Mouse (Mus musculus): ENCODE results near the gene Atp1a4.
"Not testable (repeated sequence)": the region's sequence is repeated elsewhere in the genome, so short reads cannot be mapped to it uniquely, and the experiment has no call there.

Gene Atp1a4

GRCm38 (mm10) chr1:172279768-172280509 is 21.7 kb upstream of the Atp1a4 start:
- no peak for DNase-seq

- no peak for DNase-seq
These were observed 20.1 kb upstream of the Atp1a4 start for GRCm38 (mm10) chr1:172278328-172278727.

GRCm38 (mm10) chr1:172277172-172277571 is 19.0 kb upstream of the Atp1a4 start:
- peak in 1 of 2 experiments; percentile 50 for DNase-seq

GRCm38 (mm10) chr1:172274547-172274946 is 16.3 kb upstream of the Atp1a4 start:
- no peak for DNase-seq

GRCm38 (mm10) chr1:172274116-172274515 is 15.9 kb upstream of the Atp1a4 start:
- no peak for DNase-seq

GRCm38 (mm10) chr1:172273386-172273785 is 15.2 kb upstream of the Atp1a4 start:
- no peak for DNase-seq

DNA sequence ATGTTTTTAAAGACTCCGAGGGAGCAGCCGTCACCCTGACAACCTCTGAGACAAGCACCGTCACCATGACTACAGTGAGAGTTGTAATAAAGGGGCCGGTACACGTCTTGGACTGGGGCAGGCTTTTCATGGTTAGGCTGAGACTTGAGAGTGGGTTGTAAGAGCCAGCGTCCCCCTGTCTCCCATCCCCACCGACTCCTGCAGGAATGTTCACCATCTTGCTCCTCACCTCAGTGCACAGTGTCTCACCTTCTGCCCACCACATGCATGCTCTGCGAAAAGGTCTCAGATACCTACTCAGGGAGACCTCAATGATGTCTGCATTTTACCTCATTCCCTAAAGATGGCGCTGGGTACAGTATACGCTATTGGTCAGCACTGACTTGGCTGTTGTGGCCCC is 13.6 kb upstream of the Atp1a4 start:
- DNase-seq: no peak

- no peak for DNase-seq
These were observed 13.0 kb upstream of the Atp1a4 start for GRCm38 (mm10) chr1:172271208-172271607.

DNA sequence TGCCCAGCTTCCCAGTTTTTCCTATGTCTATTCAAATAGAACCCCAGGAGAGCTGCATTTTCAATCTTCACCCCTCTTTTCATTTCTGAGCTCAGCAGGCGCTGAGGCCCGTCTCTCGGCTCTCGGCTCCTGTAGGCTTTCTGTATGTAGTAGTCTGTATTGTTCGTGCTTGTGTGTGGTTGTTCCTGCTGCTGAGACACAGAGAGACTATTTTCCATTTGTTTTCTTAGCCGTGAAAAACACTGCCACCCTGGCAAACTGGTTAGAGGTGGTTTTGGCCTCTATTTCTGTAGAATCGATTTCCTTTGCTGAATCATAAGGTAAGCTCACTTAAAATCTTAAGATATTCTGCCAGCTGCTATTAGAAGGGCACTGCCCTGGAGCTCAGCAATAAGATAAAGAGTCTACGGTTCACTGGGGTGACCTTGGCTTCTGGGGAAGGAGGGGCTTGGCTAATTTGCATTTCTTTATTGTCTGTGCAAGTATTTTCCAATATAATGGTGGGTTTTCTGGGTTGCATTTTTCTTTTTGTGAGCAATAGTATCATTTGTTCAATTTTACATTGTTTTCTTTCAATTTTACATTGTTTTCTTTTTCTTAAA is 3.4 kb upstream of the Atp1a4 start, which contains the start of gene Igsf8:
TSS of gene Igsf8 (plus strand) at position 165 of the 602 bp plus-strand sequence.
- DNase-seq: no peak

DNA sequence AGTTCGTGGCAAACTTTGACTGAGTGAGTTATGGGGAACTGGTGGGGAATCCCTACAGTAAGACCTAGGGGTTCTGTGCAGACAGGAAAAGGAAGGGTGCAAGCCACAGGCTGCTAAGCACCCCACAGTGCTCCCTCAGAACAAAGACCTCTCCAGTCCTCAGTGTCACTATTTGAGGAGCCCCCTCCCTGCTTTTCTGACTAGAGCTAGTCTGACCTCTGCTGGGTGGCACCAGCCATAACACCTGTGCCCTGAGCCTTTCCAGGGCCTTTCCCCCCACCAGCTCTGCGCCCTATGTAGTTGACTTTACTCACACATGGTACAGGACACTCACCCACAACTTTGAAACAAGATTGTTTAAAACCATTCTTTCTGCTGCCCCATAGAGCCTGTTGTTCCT is 10.5 kb downstream of the Atp1a4 start:
- peak in 1 of 2 experiments; percentile 55 for DNase-seq

DNA sequence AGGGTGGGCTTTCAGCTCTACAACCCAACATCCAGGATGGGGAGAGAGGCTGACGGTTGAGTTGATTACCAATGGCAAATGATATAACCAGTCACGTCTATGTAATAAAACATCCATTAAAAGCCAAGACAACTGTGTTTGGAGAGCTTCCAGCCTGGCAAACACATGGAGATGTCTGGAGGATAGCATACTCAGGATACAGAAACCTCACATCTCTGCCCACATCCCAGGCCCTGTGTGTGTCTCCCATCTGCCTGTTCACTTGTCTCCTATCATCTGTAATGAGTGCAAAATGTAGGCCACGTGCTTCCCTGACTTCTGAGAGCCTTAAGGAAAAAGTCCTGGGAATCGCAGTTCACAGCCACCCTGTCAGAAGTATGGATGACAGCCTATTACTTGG is 11.0 kb downstream of the Atp1a4 start:
- no peak for DNase-seq

- DNase-seq: not testable (repeated sequence)
These were observed 13.6 kb downstream of the Atp1a4 start for GRCm38 (mm10) chr1:172244645-172245044.

DNA sequence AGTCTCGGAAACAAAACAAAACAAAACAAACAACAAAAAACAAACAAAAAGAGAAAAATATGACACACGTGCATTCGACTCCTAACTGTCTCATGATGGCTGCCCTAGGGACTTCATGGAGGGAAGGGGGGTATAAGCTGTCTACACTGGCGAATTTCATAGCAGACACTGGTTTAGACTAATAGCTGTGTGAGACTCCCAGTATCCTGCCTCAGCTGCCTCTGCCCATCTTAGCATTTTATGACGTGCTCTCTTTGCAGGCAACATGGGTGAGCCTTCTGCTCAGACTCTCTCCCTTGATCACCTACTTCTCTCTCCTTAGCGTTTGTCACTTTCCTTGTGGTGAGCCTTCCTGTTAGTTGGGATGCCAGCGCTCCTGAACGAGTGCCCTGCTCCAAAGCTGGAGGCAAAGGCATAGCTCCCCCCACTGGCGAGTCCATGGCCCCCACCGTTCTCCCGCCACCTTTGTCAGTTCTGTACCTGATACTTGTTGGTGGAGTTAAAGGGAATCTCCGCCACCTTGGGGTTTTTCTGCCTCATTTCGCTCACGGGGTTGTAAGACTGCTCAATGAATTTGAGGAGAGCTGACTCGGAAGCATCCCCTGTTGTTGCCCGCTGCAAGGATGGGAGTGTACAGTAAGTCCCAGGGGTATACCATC is 14.5 kb downstream of the Atp1a4 start:
- peak in 1 of 2 experiments; percentile 50 for DNase-seq

DNA sequence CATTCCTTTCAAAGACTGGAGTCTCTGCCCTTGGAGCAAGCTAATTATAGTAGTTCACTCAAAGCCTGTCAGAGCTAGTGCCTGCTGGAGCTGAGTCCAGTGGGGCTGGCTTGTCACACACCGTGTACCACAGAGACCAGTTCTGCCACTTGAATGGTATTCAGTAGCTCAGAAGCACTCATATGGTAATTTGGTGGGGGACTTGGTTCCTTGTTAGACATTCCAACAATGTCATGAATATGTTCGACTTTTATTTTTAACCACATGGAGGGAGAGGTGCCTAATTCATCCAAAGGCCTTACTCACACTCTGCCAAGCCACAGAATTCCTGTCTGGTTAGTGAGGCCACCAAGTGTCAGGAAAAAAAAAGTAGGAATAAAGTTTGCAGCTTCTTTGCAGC is 15.8 kb downstream of the Atp1a4 start:
- no peak for DNase-seq

- DNase-seq: no peak
These were observed 17.1 kb downstream of the Atp1a4 start for GRCm38 (mm10) chr1:172240945-172241708.

GRCm38 (mm10) chr1:172229215-172229614 is 29.0 kb downstream of the Atp1a4 start:
- no peak for DNase-seq

- DNase-seq: no peak
These were observed 30.0 kb downstream of the Atp1a4 start for GRCm38 (mm10) chr1:172228209-172228608.

DNA sequence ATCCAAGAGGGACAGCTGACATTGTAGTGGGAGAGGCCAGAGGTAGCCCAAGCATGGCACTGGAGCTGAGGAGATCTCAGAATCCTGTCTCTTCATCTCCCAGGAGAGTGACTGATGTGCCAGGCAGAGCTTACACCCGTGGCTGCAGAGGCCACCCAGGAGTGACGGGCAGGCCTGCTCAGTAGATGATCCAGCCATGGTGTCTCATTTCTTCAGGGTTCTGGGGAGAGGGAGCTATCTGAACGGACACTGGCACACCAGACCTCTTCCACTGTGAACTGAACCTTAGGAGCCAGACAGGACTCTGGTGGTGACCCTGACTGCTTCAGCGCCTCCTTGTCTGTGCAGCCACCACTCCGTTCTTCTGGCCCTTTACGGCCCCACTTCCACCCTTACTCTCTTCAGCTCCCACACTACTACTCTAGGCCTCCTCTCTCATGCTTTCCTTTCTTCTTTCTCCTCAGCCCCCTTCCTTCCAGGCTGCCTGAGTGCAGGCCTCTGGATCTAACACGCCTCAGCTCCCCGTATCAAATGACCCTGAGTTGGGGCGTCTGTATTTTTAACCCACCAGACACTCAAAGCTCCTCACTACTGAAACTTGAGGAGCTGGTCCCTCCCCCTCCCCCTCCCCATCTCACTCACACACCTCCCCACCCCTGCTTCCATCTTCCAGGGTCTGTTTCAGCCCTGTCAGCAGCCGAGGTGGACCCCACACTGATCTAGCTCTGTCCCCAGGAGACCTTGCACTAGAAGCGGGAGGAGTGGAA is 36.7 kb downstream of the Atp1a4 start:
- no peak for DNase-seq

- peak; percentile 78 to 81 for DNase-seq
These were observed 37.8 kb downstream of the Atp1a4 start for GRCm38 (mm10) chr1:172220414-172220813.

DNA sequence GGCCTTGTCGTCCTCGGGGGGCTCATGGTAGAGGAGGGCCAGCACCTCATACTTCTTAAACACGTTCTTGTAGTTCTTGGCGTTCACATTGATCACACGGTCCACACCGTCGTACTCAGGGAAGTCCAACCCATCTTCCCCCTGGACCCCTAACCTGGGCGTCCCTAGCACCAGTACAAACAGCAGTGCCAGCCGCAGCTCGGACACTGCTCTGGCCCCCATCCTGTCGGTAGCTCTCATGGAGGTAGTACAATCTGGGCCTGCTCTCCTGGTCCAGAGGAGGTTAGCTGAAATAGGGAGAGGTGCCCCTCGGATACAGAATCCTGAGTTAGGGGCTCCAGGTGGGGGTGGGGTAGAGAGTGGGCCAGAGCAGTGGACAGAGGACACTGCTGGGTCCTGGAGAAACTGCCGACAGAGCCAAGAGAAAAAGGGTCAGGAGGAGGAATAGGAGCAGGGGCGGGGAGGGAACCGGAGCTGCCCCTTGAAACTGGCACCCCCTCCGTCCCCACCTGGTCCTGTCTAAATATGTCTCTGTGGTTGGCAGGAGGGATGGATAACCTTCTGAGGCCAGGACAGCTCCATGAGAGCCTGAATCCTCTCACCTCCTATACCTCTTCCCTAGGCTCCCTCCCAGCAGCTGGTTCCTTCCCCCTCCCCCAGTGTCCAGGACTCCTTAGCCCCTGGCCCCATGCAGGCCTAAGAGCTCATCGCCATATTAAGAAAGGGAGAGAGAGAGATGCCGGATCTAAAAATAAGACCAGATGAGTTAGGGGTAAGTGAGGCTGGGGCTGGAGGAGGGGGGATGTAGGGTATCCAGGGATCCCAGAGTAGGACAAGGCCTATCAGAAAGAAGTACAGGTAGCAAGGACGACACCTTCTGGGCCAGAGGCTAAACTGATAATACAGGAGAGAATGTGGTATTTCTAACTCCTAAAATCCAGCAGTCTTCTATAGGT is 38.5 kb downstream of the Atp1a4 start, which contains the start of gene Casq1:
TSS of gene Casq1 (minus strand) at position 418 of the 956 bp plus-strand sequence.
- no peak for DNase-seq
